Mouse (Mus musculus): ENCODE measurements around the gene Rab27a. TPM values are rescaled to one million over a fixed set of nuclear protein-coding genes. Genes with fewer than 3 reads are reported as not detected.
"Not testable (repeated sequence)": the region's sequence is repeated elsewhere in the genome, so short reads cannot be mapped to it uniquely, and the experiment has no call there.

Gene Rab27a
- polyA plus RNA-seq, 1 experiment from 2014 or later = 2.5 TPM

DNA sequence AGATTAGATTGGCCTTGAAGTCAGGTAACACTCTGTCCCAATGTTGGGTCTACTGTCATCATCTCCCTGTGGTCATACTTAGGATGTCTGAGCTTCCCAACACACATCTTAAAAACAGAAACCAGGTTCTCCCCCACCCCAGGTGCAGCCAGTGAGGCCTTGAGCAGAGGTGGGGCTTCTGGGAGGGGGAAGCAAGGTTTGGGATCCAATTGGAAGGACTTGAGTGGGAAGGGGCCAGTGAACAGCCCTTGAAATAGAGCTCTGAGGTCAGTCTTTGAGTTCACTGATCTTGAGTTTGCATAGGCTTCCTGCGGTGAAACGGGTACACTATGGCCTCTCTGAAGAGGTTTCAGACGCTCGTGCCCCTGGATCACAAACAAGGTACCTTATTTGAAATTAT lies 57.5 kb downstream of the Rab27a start, which contains the start of gene Gm20509:
Gm20509 (plus strand) TSS at position 290 of the 400 bp plus-strand sequence.
- no peak for ATAC-seq (replicated peaks; ENCODE audit: insufficient number of reproducible peaks, low FRiP score, low TSS enrichment, low read depth)
- Histone ChIP-seq H3K27ac (replicated peaks; ENCODE audit: low read depth, low read length) (no peak within 1 kb of the TSS), H3K4me2 (ENCODE audit: low read depth, low read length) (peak within 1 kb of the TSS; percentile 93), H3K9ac (replicated peaks; ENCODE audit: low read length) (peak within 1 kb of the TSS; percentile 61), H3K27me3 (ENCODE audit: control insufficient read depth, insufficient read depth, low read length) (peaks cover 6% of the 10 kb centered on the region; the same call in 1 of the 2 replicates), H3K4me1 (ENCODE audit: control insufficient read depth, insufficient read depth, low read length) (no peaks in the 10 kb centered on the region), H3K4me3 (ENCODE audit: low read depth, low read length) (peak within 1 kb of the TSS; percentile 42), H3K9me3 (replicated peaks; ENCODE audit: control insufficient read depth, low read length) (no peaks in the 10 kb centered on the region), H3K36me3 (replicated peaks; ENCODE audit: control insufficient read depth, insufficient read depth, low read depth, low read length) (no peaks in the 10 kb centered on the region)
- no peak for DNase-seq (ENCODE audit: low spot score)
- 96% methylated on average over 4 of the region's 4 CpGs for WGBS

DNA sequence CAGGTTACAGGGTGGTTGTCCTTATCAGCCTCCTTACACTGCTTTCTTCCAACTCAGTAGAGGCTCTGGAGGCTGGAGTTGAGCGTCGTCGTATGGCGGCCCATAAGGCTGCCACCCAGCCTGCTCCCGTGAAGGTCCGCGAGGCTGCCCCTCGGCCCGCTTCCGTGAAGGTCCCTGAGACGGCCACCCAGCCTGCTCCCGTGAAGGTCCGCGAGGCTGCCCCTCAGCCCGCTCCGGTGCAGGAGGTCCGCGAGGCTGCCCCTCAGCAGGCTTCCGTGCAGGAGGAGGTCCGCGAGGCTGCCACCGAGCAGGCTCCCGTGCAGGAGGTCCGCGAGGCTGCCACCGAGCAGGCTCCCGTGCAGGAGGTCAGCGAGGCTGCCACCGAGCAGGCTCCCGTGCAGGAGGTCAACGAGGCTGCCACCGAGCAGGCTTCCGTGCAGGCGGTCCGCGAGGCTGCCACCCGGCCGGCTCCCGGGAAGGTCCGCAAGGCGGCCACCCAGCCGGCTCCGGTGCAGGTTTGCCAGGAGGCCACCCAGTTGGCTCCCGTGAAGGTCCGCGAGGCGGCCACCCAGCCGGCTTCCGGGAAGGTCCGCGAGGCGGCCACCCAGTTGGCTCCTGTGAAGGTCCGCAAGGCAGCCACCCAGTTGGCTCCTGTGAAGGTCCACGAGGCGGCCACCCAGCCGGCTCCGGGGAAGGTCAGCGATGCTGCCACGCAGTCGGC lies 58.7 kb downstream of the Rab27a start:
- ATAC-seq (replicated peaks; ENCODE audit: insufficient number of reproducible peaks, low FRiP score, low TSS enrichment, low read depth) (peak; percentile 45; the same call in 1 of the 2 replicates), DNase-seq (ENCODE audit: low spot score) (peak; percentile 32)
- Histone ChIP-seq H3K4me2 (ENCODE audit: low read depth, low read length) (peak overlapping the region; percentile 93), H3K9ac (replicated peaks; ENCODE audit: low read length) (peak overlapping the region; percentile 61), H3K27me3 (ENCODE audit: control insufficient read depth, insufficient read depth, low read length) (peaks cover 6% of the 10 kb centered on the region; the same call in 1 of the 2 replicates), H3K9me3 (replicated peaks; ENCODE audit: control insufficient read depth, low read length) (no peaks in the 10 kb centered on the region), H3K36me3 (replicated peaks; ENCODE audit: control insufficient read depth, insufficient read depth, low read depth, low read length) (no peaks in the 10 kb centered on the region), H3K4me3 (ENCODE audit: low read depth, low read length) (peak overlapping the region; percentile 42), H3K27ac (replicated peaks; ENCODE audit: low read depth, low read length) (no peak overlapping the region), H3K4me1 (ENCODE audit: control insufficient read depth, insufficient read depth, low read length) (no peaks in the 10 kb centered on the region)
- 5% methylated on average over 60 of the region's 60 CpGs for WGBS

DNA sequence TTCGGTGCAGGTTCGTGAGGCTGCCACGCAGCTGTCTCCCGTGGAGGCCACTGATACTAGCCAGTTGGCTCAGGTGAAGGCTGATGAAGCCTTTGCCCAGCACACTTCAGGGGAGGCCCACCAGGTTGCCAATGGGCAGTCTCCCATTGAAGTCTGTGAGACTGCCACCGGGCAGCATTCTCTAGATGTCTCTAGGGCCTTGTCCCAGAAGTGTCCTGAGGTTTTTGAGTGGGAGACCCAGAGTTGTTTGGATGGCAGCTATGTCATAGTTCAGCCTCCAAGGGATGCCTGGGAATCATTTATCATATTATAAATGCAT lies 59.2 kb downstream of the Rab27a start:
- Histone ChIP-seq H3K27ac (replicated peaks; ENCODE audit: low read depth, low read length) (no peak overlapping the region), H3K9me3 (replicated peaks; ENCODE audit: control insufficient read depth, low read length) (no peaks in the 10 kb centered on the region), H3K4me3 (ENCODE audit: low read depth, low read length) (peak overlapping the region; percentile 42), H3K36me3 (replicated peaks; ENCODE audit: control insufficient read depth, insufficient read depth, low read depth, low read length) (no peaks in the 10 kb centered on the region), H3K27me3 (ENCODE audit: control insufficient read depth, insufficient read depth, low read length) (peaks cover 6% of the 10 kb centered on the region; the same call in 1 of the 2 replicates), H3K4me1 (ENCODE audit: control insufficient read depth, insufficient read depth, low read length) (no peaks in the 10 kb centered on the region), H3K9ac (replicated peaks; ENCODE audit: low read length) (peak overlapping the region; percentile 61), H3K4me2 (ENCODE audit: low read depth, low read length) (peak overlapping the region; percentile 93)
- no peak for DNase-seq (ENCODE audit: low spot score)
- whole genome bisulfite sequencing = 47% methylated on average over 5 of the region's 5 CpGs
- 0 out of 2 replicates have a peak, but pooled peaks have one; percentile 51 for ATAC-seq (replicated peaks; ENCODE audit: insufficient number of reproducible peaks, low FRiP score, low TSS enrichment, low read depth)

DNA sequence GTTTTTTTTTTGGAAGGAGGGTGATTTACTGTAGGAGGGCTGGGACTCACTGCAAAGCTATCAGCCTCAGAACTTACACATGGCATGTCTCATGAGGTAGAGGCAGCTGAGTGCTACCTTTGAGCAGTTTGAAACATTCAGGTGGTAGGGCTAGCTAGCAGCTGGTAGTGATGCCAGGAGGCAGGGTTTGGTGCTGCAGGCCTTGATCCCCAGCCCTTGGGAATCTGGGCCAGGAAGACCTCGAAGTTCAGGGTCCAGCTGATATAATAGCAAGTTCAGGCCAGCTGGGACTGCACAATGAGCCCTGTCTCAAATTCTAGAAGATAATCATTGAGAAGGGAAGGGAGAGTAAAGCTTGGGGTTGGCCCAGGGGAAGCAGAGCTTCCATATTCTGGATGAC lies 60.5 kb downstream of the Rab27a start:
- no peak overlapping the region for H3K9ac ChIP-seq (replicated peaks; ENCODE audit: low read length)
- H3K27me3 ChIP-seq (ENCODE audit: control insufficient read depth, insufficient read depth, low read length) = peaks cover 6% of the 10 kb centered on the region; the same call in 1 of the 2 replicates
- no peak overlapping the region for H3K4me3 ChIP-seq (ENCODE audit: low read depth, low read length)
- WGBS = 67% methylated on average over 1 of the region's 1 CpGs
- H3K27ac ChIP-seq (replicated peaks; ENCODE audit: low read depth, low read length) = no peak overlapping the region
- H3K9me3 ChIP-seq (replicated peaks; ENCODE audit: control insufficient read depth, low read length) = no peaks in the 10 kb centered on the region
- DNase-seq (ENCODE audit: low spot score) (no peak), ATAC-seq (replicated peaks; ENCODE audit: insufficient number of reproducible peaks, low FRiP score, low TSS enrichment, low read depth) (no peak)
- H3K36me3 ChIP-seq (replicated peaks; ENCODE audit: control insufficient read depth, insufficient read depth, low read depth, low read length) = no peaks in the 10 kb centered on the region
- H3K4me1 ChIP-seq (ENCODE audit: control insufficient read depth, insufficient read depth, low read length) = no peaks in the 10 kb centered on the region
- H3K4me2 ChIP-seq (ENCODE audit: low read depth, low read length) = no peak overlapping the region

GRCm38 (mm10) chr9:73105771-73106170 lies 61.1 kb downstream of the Rab27a start:
- no peak overlapping the region for H3K9ac ChIP-seq (replicated peaks; ENCODE audit: low read length)
- no peak overlapping the region for H3K4me3 ChIP-seq (ENCODE audit: low read depth, low read length)
- no peaks in the 10 kb centered on the region for H3K4me1 ChIP-seq (ENCODE audit: control insufficient read depth, insufficient read depth, low read length)
- H3K9me3 ChIP-seq (replicated peaks; ENCODE audit: control insufficient read depth, low read length) = no peaks in the 10 kb centered on the region
- H3K4me2 ChIP-seq (ENCODE audit: low read depth, low read length) = no peak overlapping the region
- no peak overlapping the region for H3K27ac ChIP-seq (replicated peaks; ENCODE audit: low read depth, low read length)
- H3K27me3 ChIP-seq (ENCODE audit: control insufficient read depth, insufficient read depth, low read length) = peaks cover 6% of the 10 kb centered on the region; the same call in 1 of the 2 replicates
- DNase-seq (ENCODE audit: low spot score) (no peak), ATAC-seq (replicated peaks; ENCODE audit: insufficient number of reproducible peaks, low FRiP score, low TSS enrichment, low read depth) (no peak)
- no peaks in the 10 kb centered on the region for H3K36me3 ChIP-seq (replicated peaks; ENCODE audit: control insufficient read depth, insufficient read depth, low read depth, low read length)

DNA sequence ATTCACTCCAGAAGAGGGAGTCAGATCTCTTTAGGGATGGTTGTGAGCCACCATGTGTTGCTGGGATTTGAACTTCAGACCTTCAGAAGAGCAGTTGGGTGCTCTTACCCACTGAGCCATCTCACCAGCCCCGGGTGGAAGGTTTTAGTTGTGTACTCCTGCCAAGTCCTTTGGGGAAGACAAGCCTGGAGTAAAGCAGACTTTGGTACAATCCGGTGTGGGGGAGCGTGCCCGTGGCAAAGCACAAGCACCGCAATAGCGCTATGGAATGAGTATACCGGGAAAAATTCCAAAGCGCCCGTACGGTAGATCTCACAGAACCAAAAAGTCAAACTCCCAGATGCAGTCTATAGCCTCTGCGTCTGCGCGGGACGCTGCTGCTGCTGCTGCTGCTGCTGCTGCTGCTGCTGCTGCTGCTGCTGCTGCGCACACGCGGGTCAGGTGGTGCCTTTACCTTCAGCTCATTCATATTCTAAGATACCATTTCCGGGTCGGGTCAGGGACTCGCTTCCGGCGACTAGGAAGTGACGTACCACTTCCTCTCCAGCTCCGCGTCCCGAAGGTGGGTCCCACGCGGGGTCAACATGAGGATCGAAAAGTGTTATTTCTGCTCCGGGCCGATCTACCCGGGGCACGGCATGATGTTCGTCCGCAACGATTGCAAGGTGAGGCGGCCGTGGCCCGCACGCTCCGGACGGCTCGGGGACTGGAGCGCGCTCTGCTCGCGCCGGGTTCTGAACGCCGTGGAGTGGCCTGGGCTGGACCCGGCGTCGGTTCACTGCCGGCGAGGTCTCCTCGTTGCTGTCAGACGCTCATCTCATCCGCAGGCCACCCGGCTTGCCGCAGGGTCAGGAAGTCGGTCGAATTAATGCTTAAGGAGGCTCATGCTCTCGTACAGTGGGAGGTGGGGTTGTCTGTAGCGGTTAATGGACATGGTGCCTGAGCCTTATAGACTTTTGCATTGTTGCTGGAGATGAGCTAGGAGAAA lies 68.6 kb downstream of the Rab27a start, which contains the start of gene Rsl24d1:
Rsl24d1 (plus strand) TSS at position 508 of the 988 bp plus-strand sequence.
- ATAC-seq (replicated peaks; ENCODE audit: insufficient number of reproducible peaks, low FRiP score, low TSS enrichment, low read depth) (peak; percentile 94), DNase-seq (ENCODE audit: low spot score) (peak; percentile 92)
- under 1% methylated on average over 64 of the region's 64 CpGs for WGBS
- no peaks in the 10 kb centered on the region for H3K4me1 ChIP-seq (ENCODE audit: control insufficient read depth, insufficient read depth, low read length)
- peak within 1 kb of the TSS; percentile 48; the same call in 1 of the 2 replicates for H3K27ac ChIP-seq (replicated peaks; ENCODE audit: low read depth, low read length)
- H3K27me3 ChIP-seq (ENCODE audit: control insufficient read depth, insufficient read depth, low read length) = no peaks in the 10 kb centered on the region
- H3K9me3 ChIP-seq (replicated peaks; ENCODE audit: control insufficient read depth, low read length) = no peaks in the 10 kb centered on the region
- peak within 1 kb of the TSS; percentile 78 for H3K9ac ChIP-seq (replicated peaks; ENCODE audit: low read length)
- H3K4me3 ChIP-seq (ENCODE audit: low read depth, low read length) = peak within 1 kb of the TSS; percentile 96
- peaks cover 3% of the 10 kb centered on the region for H3K36me3 ChIP-seq (replicated peaks; ENCODE audit: control insufficient read depth, insufficient read depth, low read depth, low read length)
- H3K4me2 ChIP-seq (ENCODE audit: low read depth, low read length) = peak within 1 kb of the TSS; percentile 50

DNA sequence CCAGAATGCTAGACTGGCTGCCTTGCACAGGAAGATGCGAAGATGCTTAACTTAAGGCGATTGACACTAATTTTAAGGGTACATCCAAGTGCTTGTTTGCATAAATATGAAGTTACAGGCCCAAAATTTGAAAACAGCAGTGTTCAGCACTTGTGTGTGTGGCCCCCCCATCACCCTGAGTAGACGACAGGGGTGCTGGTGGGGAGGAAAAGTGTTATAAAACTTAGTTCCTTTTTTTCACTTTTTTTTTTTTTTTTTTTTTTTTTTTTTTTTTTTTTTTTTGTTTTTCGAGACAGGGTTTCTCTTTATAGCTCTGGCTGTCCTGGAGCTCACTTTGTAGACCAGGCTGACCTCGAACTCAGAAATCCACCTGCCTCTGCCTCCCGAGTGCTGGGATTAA lies 72.0 kb downstream of the Rab27a start:
- not testable (repeated sequence) for H3K4me1 ChIP-seq (ENCODE audit: control insufficient read depth, insufficient read depth, low read length); DNase-seq (ENCODE audit: low spot score); H3K9ac ChIP-seq (replicated peaks; ENCODE audit: low read length); H3K36me3 ChIP-seq (replicated peaks; ENCODE audit: control insufficient read depth, insufficient read depth, low read depth, low read length); ATAC-seq (replicated peaks; ENCODE audit: insufficient number of reproducible peaks, low FRiP score, low TSS enrichment, low read depth); H3K4me2 ChIP-seq (ENCODE audit: low read depth, low read length); H3K27me3 ChIP-seq (ENCODE audit: control insufficient read depth, insufficient read depth, low read length); H3K27ac ChIP-seq (replicated peaks; ENCODE audit: low read depth, low read length); H3K9me3 ChIP-seq (replicated peaks; ENCODE audit: control insufficient read depth, low read length); H3K4me3 ChIP-seq (ENCODE audit: low read depth, low read length)
- 81% methylated on average over 6 of the region's 6 CpGs for WGBS
